Mouse (Mus musculus) midbrain, embryonic 15.5 days (tissue): ENCODE results near the gene Hhipl1. TPM values are rescaled to one million over a fixed set of nuclear protein-coding genes. Genes with fewer than 3 reads are reported as not detected.

Experiments used
- ATAC-seq: fragments of 200-750 bp; cut with Nextera tagmentation; replicated peaks from 2 replicates; pipeline ENCODE4 v1.8.0; 2017; ENCODE audit warnings: moderate TSS enrichment
- H3K27ac ChIP-seq: fragments of 300-500 bp; sonication (generic); 2 replicates; pipeline ENCODE4 v1.5.1; 2015; ENCODE audit warnings: mild to moderate bottlenecking, inconsistent platforms
- H3K27me3 ChIP-seq: fragments of 300-500 bp; sonication (generic); replicated peaks from 2 replicates; pipeline ENCODE4 v1.6.1; 2015; ENCODE audit warnings: inconsistent platforms
- H3K36me3 ChIP-seq: fragments of 300-500 bp; sonication (generic); replicated peaks from 2 replicates; pipeline ENCODE4 v1.6.1; 2015; ENCODE audit warnings: inconsistent platforms
- H3K4me1 ChIP-seq: fragments of 300-500 bp; sonication (generic); 2 replicates; pipeline ENCODE4 v1.6.1; 2015; ENCODE audit warnings: inconsistent platforms
- H3K4me2 ChIP-seq: fragments of 300-500 bp; sonication (generic); 2 replicates; pipeline ENCODE4 v1.6.1; 2015; ENCODE audit warnings: inconsistent platforms, mild to moderate bottlenecking, moderate library complexity
- H3K4me3 ChIP-seq: fragments of 300-500 bp; sonication (generic); 2 replicates; pipeline ENCODE4 v1.5.1; 2015; ENCODE audit warnings: mild to moderate bottlenecking, inconsistent platforms
- H3K9ac ChIP-seq: fragments of 300-500 bp; sonication (generic); 2 replicates; pipeline ENCODE4 v1.6.1; 2015; ENCODE audit warnings: mild to moderate bottlenecking, inconsistent platforms
- H3K9me3 ChIP-seq: fragments of 300-500 bp; sonication (generic); 2 replicates; pipeline ENCODE4 v1.6.1; 2016; ENCODE audit warnings: inconsistent platforms
- WGBS: fragments of 180-500 bp; shearing (Covaris S2); methylation state at CpG from one replicate; pipeline ENCODE4 v1.1.7; 2015; ENCODE audit warnings: mixed read lengths; 5-methylcytosine and 5-hydroxymethylcytosine counted together
- polyA plus RNA-seq: library from polyadenylated mRNA; unstranded; fragments of >200 nt; fragmentation: Nextera tagmentation; extraction: Ambion mirVana; gene quantifications from 2 replicates; pipeline ENCODE4 v1.2.1, GENCODE M21; 2015

The Hhipl1 gene
- polyA plus RNA-seq, 1 experiment from 2014 or later = 2.8 TPM

DNA sequence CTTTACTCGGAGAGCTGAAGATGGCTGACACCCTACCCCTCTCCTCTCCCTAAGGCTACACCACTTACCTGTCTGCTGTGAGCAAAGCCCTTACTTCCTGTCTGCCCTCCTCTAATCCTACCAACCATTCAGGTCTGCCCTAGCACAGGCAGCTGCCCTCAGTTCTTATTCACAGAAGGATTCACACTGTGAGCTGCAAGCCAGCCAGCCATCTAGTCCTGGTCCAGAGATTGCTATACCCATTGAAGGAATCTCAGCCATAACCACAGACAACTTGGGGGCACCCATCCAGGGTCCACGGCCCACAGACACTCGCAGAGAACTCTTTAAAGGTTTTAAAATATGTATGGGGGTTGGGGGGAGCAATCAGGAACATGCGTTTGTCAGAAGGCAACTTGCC, 19.7 kb upstream of the Hhipl1 start:
- H3K27me3 ChIP-seq = no peaks in the 10 kb centered on the region
- WGBS = 86% methylated on average over 4 of the region's 4 CpGs
- H3K9ac ChIP-seq = no peak overlapping the region
- H3K4me1 ChIP-seq = peaks cover 20% of the 10 kb centered on the region
- no peaks in the 10 kb centered on the region for H3K9me3 ChIP-seq
- no peak overlapping the region for H3K27ac ChIP-seq
- no peak overlapping the region for H3K4me2 ChIP-seq
- no peaks in the 10 kb centered on the region for H3K36me3 ChIP-seq
- ATAC-seq = no peak
- no peak overlapping the region for H3K4me3 ChIP-seq

DNA sequence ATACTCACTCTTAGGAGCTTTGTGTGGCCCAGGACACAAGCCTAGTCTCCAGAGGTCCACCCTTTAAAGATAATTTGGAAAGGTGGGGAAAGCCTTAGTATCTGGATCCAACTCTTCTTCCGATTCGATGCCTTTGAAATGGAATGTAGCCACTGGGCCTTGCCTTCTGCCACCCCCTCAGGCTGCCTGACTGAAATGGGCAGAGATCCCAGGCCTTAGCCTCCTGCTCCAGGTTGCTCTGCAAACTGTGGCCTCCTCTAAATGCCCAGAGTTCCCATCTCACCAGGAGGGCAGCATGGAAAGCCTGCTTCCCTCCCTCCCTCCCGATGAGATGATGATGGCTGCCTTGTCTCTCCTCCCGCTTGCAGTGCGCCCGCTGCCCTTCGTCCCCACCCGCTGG, 19.1 kb upstream of the Hhipl1 start:
- Histone ChIP-seq H3K4me3 (no peak overlapping the region), H3K9ac (no peak overlapping the region), H3K9me3 (no peaks in the 10 kb centered on the region), H3K27me3 (no peaks in the 10 kb centered on the region), H3K27ac (no peak overlapping the region), H3K36me3 (no peaks in the 10 kb centered on the region), H3K4me1 (peaks cover 20% of the 10 kb centered on the region), H3K4me2 (no peak overlapping the region)
- 86% methylated on average over 7 of the region's 8 CpGs for WGBS
- no peak for ATAC-seq

GRCm38 (mm10) chr12:108288127-108288880, 17.8 kb upstream of the Hhipl1 start:
- Histone ChIP-seq H3K9me3 (no peaks in the 10 kb centered on the region), H3K36me3 (no peaks in the 10 kb centered on the region), H3K9ac (no peak overlapping the region), H3K4me1 (peaks cover 29% of the 10 kb centered on the region), H3K4me2 (no peak overlapping the region), H3K27me3 (no peaks in the 10 kb centered on the region), H3K27ac (no peak overlapping the region), H3K4me3 (no peak overlapping the region)
- no peak for ATAC-seq
- 77% methylated on average over 19 of the region's 19 CpGs for WGBS

DNA sequence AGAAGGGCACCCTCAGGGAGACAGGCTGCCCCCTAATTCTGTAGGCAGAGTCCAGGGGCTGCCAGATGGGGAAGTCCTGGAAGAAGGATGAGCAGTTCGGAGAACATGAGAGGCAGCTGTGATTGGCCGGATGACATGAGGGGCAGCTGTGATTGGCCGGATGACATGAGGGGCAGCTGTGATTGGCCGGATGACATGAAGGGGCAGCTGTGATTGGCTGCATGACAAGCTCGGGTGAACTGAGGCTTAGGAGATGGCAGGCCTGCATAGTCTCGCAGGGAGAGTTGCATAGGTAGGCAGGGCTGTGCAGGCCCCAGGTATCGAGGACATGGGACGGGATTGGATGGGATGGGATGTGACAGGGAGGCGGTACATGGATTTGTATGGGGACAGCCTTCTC, 13.7 kb upstream of the Hhipl1 start:
- 0 out of 2 replicates have a peak overlapping the region, but pooled peaks have one; percentile 18 for H3K27ac ChIP-seq
- H3K9ac ChIP-seq = no peak overlapping the region
- ATAC-seq = peak; percentile 83
- peaks cover 10% of the 10 kb centered on the region for H3K4me1 ChIP-seq
- H3K4me2 ChIP-seq = peak overlapping the region; percentile 38
- 8% methylated on average over 9 of the region's 9 CpGs for WGBS
- no peaks in the 10 kb centered on the region for H3K36me3 ChIP-seq
- no peaks in the 10 kb centered on the region for H3K9me3 ChIP-seq
- H3K27me3 ChIP-seq = no peaks in the 10 kb centered on the region
- H3K4me3 ChIP-seq = 0 out of 2 replicates have a peak overlapping the region, but pooled peaks have one; percentile 8

DNA sequence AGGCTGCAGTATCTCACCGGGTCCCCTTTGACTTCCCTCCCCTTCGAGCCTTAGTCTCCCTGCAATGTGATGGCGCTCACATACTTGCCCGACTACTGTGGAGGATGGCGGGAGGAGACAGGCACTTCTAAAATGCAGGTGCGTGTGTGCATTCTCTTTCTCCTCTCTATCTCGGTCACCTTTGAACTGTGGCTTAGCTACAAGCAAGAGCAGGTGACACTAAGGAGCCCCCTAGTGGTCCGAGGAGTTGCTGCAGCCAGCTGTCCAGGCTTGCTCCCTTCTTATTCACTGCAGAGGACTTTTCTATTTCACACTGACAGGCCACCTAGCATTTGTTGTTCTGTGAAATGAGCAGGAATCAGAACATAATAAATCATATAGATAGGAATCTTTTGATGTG, 13.1 kb upstream of the Hhipl1 start:
- WGBS = 7% methylated on average over 8 of the region's 8 CpGs
- peaks cover 10% of the 10 kb centered on the region for H3K4me1 ChIP-seq
- no peaks in the 10 kb centered on the region for H3K36me3 ChIP-seq
- no peak overlapping the region for H3K9ac ChIP-seq
- no peaks in the 10 kb centered on the region for H3K9me3 ChIP-seq
- H3K4me2 ChIP-seq = peak overlapping the region; percentile 38
- ATAC-seq = peak; percentile 75
- H3K27me3 ChIP-seq = no peaks in the 10 kb centered on the region
- H3K4me3 ChIP-seq = 0 out of 2 replicates have a peak overlapping the region, but pooled peaks have one; percentile 8
- H3K27ac ChIP-seq = 0 out of 2 replicates have a peak overlapping the region, but pooled peaks have one; percentile 18

DNA sequence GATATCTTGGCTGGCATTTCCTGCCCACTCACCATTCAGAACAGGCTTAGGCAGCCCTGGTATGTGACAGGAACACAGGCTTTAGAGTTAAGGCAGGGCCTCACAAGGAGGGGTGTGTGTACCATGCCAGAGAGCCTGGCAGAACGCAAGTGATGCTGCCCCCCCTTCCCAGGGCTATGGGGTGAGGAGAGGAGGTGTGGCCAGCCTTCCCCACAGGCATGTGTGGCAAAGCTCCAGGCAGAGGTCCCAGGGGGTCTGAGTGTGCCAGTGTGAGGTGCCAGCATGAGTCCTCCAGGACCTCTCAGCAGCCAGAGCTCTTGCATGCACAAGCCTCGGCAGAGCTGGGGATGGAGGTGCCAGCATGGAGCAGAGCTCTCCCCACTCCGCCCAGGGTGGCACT, 11.4 kb upstream of the Hhipl1 start:
- no peak overlapping the region for H3K4me3 ChIP-seq
- 71% methylated on average over 3 of the region's 3 CpGs for WGBS
- no peak overlapping the region for H3K9ac ChIP-seq
- no peak overlapping the region for H3K27ac ChIP-seq
- no peaks in the 10 kb centered on the region for H3K36me3 ChIP-seq
- H3K4me2 ChIP-seq = no peak overlapping the region
- no peaks in the 10 kb centered on the region for H3K27me3 ChIP-seq
- H3K4me1 ChIP-seq = peaks cover 10% of the 10 kb centered on the region
- 0 out of 2 replicates have a peak, but pooled peaks have one; percentile 17 for ATAC-seq
- H3K9me3 ChIP-seq = no peaks in the 10 kb centered on the region

- H3K4me2 ChIP-seq = no peak overlapping the region
- no peak overlapping the region for H3K27ac ChIP-seq
- H3K4me3 ChIP-seq = no peak overlapping the region
- no peaks in the 10 kb centered on the region for H3K36me3 ChIP-seq
- H3K9me3 ChIP-seq = no peaks in the 10 kb centered on the region
- ATAC-seq = no peak
- 86% methylated on average over 6 of the region's 6 CpGs for WGBS
- no peak overlapping the region for H3K9ac ChIP-seq
- H3K4me1 ChIP-seq = peaks cover 9% of the 10 kb centered on the region
- H3K27me3 ChIP-seq = no peaks in the 10 kb centered on the region
Observed at GRCm38 (mm10) chr12:108297033-108297432, 9.0 kb upstream of the Hhipl1 start.

DNA sequence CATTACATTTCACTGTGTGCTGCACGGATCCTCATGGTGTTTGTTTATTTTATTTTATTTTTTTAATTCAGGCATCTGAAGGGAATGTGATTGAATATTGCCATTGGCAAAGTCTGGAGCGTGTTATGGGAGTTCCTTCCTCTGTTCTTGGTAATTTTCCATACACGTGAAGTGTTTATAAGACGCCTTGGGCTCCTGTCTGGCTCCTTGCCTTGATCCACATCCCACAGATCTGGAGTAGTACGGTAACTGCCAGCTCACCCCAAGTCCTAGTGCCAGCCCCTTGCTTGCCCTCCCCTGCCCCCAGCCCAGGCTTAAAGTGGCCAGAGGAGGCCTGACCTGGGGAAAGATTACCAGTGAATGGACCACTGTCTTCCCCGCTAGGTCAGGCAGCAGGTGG, 5.1 kb upstream of the Hhipl1 start:
- Histone ChIP-seq H3K9me3 (no peaks in the 10 kb centered on the region), H3K27me3 (peaks cover 5% of the 10 kb centered on the region; the same call in 1 of the 2 replicates), H3K27ac (no peak overlapping the region), H3K4me1 (peaks cover 5% of the 10 kb centered on the region; the same call in 1 of the 2 replicates), H3K4me2 (no peak overlapping the region), H3K9ac (no peak overlapping the region), H3K4me3 (no peak overlapping the region), H3K36me3 (no peaks in the 10 kb centered on the region)
- 77% methylated on average over 6 of the region's 6 CpGs for WGBS
- no peak for ATAC-seq

GRCm38 (mm10) chr12:108303778-108304365, 2.2 kb upstream of the Hhipl1 start:
- Histone ChIP-seq H3K27me3 (peaks cover 5% of the 10 kb centered on the region; the same call in 1 of the 2 replicates), H3K9me3 (no peaks in the 10 kb centered on the region), H3K27ac (no peak overlapping the region), H3K9ac (no peak overlapping the region), H3K4me2 (no peak overlapping the region), H3K36me3 (no peaks in the 10 kb centered on the region), H3K4me3 (no peak overlapping the region), H3K4me1 (peaks cover 10% of the 10 kb centered on the region)
- 65% methylated on average over 6 of the region's 6 CpGs for WGBS
- no peak for ATAC-seq

DNA sequence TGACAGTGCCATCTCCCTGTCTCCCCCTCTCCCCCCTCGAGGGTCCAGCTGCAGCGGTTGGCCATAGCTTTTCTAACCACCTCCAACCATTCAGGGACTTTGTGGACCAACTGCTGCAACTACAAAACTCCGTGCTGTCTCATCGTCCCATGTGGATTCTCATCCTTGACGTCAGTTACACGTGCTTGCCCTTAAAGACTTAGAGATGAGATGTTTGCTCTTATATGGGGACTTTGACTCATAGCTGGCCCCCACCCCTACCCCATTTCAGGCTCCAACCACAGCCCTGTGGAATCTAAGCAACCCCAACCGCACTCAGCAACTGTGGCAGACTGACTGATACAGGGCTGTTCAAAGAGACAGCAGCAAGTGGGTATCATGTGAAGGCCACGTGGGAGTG, 898 bp upstream of the Hhipl1 start:
- WGBS = 85% methylated on average over 8 of the region's 8 CpGs

GRCm38 (mm10) chr12:108307553-108307952, 1.5 kb downstream of the Hhipl1 start:
- H3K4me1 ChIP-seq = peaks cover 14% of the 10 kb centered on the region
- no peaks in the 10 kb centered on the region for H3K36me3 ChIP-seq
- H3K9me3 ChIP-seq = no peaks in the 10 kb centered on the region
- H3K4me3 ChIP-seq = no peak overlapping the region
- no peak overlapping the region for H3K4me2 ChIP-seq
- no peak overlapping the region for H3K9ac ChIP-seq
- no peak overlapping the region for H3K27ac ChIP-seq
- ATAC-seq = no peak
- 27% methylated on average over 14 of the region's 14 CpGs for WGBS
- peaks cover 5% of the 10 kb centered on the region; the same call in 1 of the 2 replicates for H3K27me3 ChIP-seq

More for the DNA sequence above, 898 bp upstream of the Hhipl1 start:
- Histone ChIP-seq H3K4me3 (no peak overlapping the region), H3K4me1 (peaks cover 10% of the 10 kb centered on the region), H3K9ac (no peak overlapping the region), H3K4me2 (no peak overlapping the region), H3K9me3 (no peaks in the 10 kb centered on the region), H3K27me3 (peaks cover 5% of the 10 kb centered on the region; the same call in 1 of the 2 replicates), H3K36me3 (no peaks in the 10 kb centered on the region), H3K27ac (no peak overlapping the region)
- ATAC-seq = no peak

DNA sequence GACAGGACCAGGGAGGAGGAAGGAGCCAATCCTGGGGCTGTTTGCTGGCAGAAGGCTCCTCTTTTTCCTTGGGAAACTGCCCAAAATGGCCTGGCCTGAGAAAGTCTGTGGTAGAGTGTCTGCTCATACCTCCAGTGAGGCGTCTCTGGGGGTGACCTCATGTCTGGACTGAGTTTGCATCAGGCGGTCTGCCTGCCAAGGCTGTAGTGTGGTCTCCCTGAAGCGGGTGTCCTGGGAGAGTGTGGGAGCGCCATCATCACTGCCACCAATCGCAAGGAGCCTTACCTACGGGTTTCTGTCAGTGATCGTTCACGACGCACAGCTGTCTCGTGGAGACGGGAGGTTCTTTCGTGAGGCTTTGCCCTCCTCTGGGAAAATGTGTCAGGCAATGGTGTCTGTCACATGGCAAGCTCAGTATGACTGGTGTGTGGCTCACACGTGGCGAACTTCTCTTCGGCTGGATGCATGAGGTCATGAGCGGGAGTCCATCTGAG, 2.3 kb downstream of the Hhipl1 start:
- H3K27ac ChIP-seq = no peak overlapping the region
- no peak for ATAC-seq
- WGBS = 87% methylated on average over 16 of the region's 16 CpGs

More for the DNA sequence above, 2.3 kb downstream of the Hhipl1 start:
- no peak overlapping the region for H3K4me3 ChIP-seq
- no peak overlapping the region for H3K4me2 ChIP-seq
- H3K4me1 ChIP-seq = peaks cover 14% of the 10 kb centered on the region
- H3K27me3 ChIP-seq = peaks cover 5% of the 10 kb centered on the region; the same call in 1 of the 2 replicates
- H3K9ac ChIP-seq = no peak overlapping the region
- H3K36me3 ChIP-seq = no peaks in the 10 kb centered on the region
- H3K9me3 ChIP-seq = no peaks in the 10 kb centered on the region
